Comparison of ENCODE assay signal across 15 mouse cellular contexts in genomic region chr12:8524062-8524461, GRCm38 (mm10).
"Had no signal": no experiment of that assay in that cellular context is flagged by ENCODE, and none has a peak within 500 bp of the region (broad histone marks: within the 10 kb centered on the region; RNA-seq: fewer than 3 reads in every experiment).

No protein-coding gene starts in this region.

- H3K36me3 ChIP-seq: neural tube, embryonic 13.5 days; neural tube, embryonic 15.5 days; stomach, embryonic 15.5 days had no signal

- H3K27ac ChIP-seq: neural tube, embryonic 13.5 days; neural tube, embryonic 15.5 days; stomach, embryonic 15.5 days; stomach, postnatal 0 days had no signal

- H3K4me3 ChIP-seq: neural tube, embryonic 13.5 days; neural tube, embryonic 15.5 days; stomach, embryonic 15.5 days had no signal

- DNase-seq: right cerebral cortex, adult 18-20 months; right cerebral cortex, postnatal 14 days; right cerebral cortex, postnatal 25 days; right cerebral cortex, postnatal 4 days; spleen, adult 18-20 months; thymus, adult 18-20 months; thymus, adult 2 months; thymus, postnatal 14 days; thymus, postnatal 25 days; thymus, postnatal 36 days; thymus, postnatal 4 days had no signal
